Mouse (Mus musculus): Measurements from ENCODE around the gene Gm8914. TPM values are rescaled to one million over a fixed set of nuclear protein-coding genes. Genes with fewer than 3 reads are reported as not detected.

Gm8914 gene
- total RNA-seq (2023): not detected

DNA sequence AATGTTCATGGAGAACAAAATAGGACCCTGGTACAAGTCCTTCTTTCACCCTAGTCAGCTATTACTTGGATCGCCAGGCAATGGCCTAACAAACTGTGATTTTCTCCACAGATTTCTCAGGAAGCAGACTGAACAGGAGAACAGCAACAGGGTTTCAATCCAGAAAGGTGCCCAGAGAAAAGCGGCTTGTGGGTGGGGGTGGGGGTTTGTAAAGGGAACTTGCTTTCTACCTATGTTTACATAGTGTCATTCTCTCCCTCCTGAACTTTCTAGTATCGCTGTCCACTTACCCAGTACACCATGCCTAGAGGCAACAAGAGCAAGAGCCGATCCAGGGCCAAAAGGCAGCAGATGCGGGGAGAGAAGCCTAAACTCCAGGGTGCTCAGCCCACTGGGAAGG is at the start of gene Gm8914:
Gm8914 (plus strand) TSS at position 301 of the 400 bp plus-strand sequence.

Other genes with a start within 250 kb of the Gm8914 start
- not detected for gene Mageb2, start 148.4 kb upstream of the Gm8914 start, total RNA-seq (2023)
- not detected for gene Gm5072, start 87.6 kb upstream of the Gm8914 start, total RNA-seq (2023)
- gene 1700084M14Rik, start 95.8 kb downstream of the Gm8914 start, total RNA-seq (2023): not detected
- gene Gm14781, start 152.1 kb downstream of the Gm8914 start, total RNA-seq (2023): not detected

All from monocyte, adult 59 days (primary cell).